Mouse (Mus musculus): ENCODE results near the gene Olfr1489. TPM values are rescaled to one million over a fixed set of nuclear protein-coding genes. Genes with fewer than 3 reads are reported as not detected.
"Not testable (repeated sequence)": the region's sequence is repeated elsewhere in the genome, so short reads cannot be mapped to it uniquely, and the experiment has no call there.

The Olfr1489 gene
- polyA plus RNA-seq (2015; fragmentation: Nextera tagmentation; extraction: Ambion mirVana), result not detected in 2 replicates

DNA sequence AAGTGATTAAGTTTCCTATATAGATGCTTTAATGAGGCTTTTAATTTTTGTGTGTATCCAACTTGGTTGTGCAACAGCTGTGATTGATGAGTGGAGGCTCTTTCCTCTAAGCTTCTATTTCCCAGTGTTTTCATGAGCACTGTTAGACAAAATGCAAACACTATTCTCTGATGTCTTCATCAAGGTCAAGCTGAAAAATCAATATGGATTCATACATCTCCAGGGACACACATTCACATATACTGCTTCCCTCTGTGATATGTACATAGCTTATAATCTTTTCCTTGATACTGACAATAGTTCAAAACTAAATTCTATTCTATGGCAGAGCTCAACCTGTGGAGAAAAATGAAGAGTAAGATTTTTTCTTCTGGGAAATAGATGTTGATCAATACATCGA is at the start of gene Olfr1489:
Gene Olfr1489 (plus strand): TSS at position 301 of the 400 bp plus-strand sequence.
- ATAC-seq (ENCODE audit: low read depth), result no peak
- Histone ChIP-seq H3K27me3 (ENCODE audit: control insufficient read depth, insufficient read depth, low read depth, low read length) (no peaks in the 10 kb centered on the region), H3K9me3 (replicated peaks; ENCODE audit: control insufficient read depth, low read length) (no peaks in the 10 kb centered on the region), H3K4me2 (ENCODE audit: low read depth, low read length) (no peak within 1 kb of the TSS), H3K4me3 (ENCODE audit: low read depth, low read length) (no peak within 1 kb of the TSS), H3K36me3 (ENCODE audit: control insufficient read depth, insufficient read depth) (no peaks in the 10 kb centered on the region), H3K4me1 (ENCODE audit: control insufficient read depth, low read depth, low read length) (no peaks in the 10 kb centered on the region), H3K9ac (ENCODE audit: low read depth, low read length) (no peak within 1 kb of the TSS), H3K27ac (ENCODE audit: low read length) (no peak within 1 kb of the TSS)
- WGBS (ENCODE audit: insufficient replicate concordance), result 63% methylated on average over 1 of the region's 1 CpGs

DNA sequence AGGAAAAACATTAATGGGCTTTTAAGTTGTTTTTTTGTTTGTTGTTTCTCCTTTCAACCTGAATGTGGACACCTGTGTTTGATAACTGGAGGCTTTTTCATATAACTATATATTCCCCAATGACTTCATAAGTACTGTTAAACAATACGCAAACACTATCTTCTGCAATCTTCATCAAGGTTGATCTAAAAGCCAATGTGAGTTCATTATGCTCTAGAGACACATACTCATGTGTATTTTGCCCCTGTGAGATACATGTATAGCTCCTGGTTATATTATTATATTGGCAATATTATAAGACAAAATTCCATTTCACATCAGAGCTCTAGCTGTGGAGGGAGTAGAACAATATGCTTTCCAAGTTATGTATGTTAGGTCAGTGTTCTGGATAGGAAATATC is 48.2 kb upstream of the Olfr1489 start, which contains the start of gene Olfr1484:
Gene Olfr1484 (plus strand): TSS at position 301 of the 400 bp plus-strand sequence.
- Histone ChIP-seq H3K27ac (ENCODE audit: low read length) (no peak within 1 kb of the TSS), H3K4me1 (ENCODE audit: control insufficient read depth, low read depth, low read length) (no peaks in the 10 kb centered on the region), H3K36me3 (ENCODE audit: control insufficient read depth, insufficient read depth) (no peaks in the 10 kb centered on the region), H3K9ac (ENCODE audit: low read depth, low read length) (no peak within 1 kb of the TSS), H3K4me3 (ENCODE audit: low read depth, low read length) (no peak within 1 kb of the TSS), H3K27me3 (ENCODE audit: control insufficient read depth, insufficient read depth, low read depth, low read length) (no peaks in the 10 kb centered on the region), H3K9me3 (replicated peaks; ENCODE audit: control insufficient read depth, low read length) (no peaks in the 10 kb centered on the region), H3K4me2 (ENCODE audit: low read depth, low read length) (no peak within 1 kb of the TSS)
- ATAC-seq (ENCODE audit: low read depth), result no peak
- WGBS (ENCODE audit: insufficient replicate concordance), result 63% methylated on average over 1 of the region's 1 CpGs

DNA sequence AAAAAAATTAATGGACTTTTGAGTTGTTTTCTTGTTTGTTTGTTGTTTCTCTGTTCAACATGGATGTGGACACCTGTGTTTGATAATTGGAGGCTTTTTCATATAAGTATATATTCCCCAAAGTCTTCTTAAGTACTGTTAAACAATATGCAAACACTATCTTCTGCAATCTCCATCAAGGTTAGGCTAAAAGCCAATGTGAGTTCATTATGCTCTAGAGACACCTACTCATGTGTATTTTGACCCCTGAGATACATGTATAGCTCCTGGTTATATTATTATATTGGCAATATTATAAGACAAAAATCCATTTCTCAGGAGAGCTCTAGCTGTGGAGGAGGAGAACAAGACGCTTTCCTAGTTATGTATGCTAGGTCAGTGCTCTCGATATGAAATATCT is 14.3 kb upstream of the Olfr1489 start, which contains the start of gene Olfr1487:
Gene Olfr1487 (plus strand): TSS at position 301 of the 400 bp plus-strand sequence.
- not testable (repeated sequence) for H3K27me3 ChIP-seq (ENCODE audit: control insufficient read depth, insufficient read depth, low read depth, low read length); H3K4me1 ChIP-seq (ENCODE audit: control insufficient read depth, low read depth, low read length); H3K9ac ChIP-seq (ENCODE audit: low read depth, low read length); H3K9me3 ChIP-seq (replicated peaks; ENCODE audit: control insufficient read depth, low read length); H3K36me3 ChIP-seq (ENCODE audit: control insufficient read depth, insufficient read depth); ATAC-seq (ENCODE audit: low read depth); H3K27ac ChIP-seq (ENCODE audit: low read length); H3K4me3 ChIP-seq (ENCODE audit: low read depth, low read length); H3K4me2 ChIP-seq (ENCODE audit: low read depth, low read length)
- WGBS (ENCODE audit: insufficient replicate concordance), result 67% methylated on average over 2 of the region's 2 CpGs

DNA sequence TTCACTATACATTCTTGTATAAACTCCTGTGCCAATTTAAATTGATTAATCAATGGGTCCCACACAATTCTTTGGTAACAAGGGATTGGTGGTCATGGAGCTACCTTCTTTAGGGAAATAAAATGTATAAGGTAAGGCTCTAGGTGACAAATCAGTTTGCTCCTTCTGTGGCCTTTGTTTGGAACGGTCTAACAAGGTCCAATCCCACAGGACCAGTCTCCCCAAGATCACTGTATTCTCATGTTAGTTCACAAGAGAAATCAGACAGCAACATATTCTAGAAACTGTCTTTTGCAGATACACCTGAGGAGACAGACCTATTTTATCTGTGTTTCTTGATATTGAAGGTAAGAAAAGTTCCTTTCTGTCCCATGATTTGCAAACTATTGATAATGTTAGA is 19.4 kb downstream of the Olfr1489 start, which contains the start of gene Olfr1490:
Gene Olfr1490 (plus strand): TSS at position 301 of the 400 bp plus-strand sequence.
- Histone ChIP-seq H3K4me3 (ENCODE audit: low read depth, low read length) (no peak within 1 kb of the TSS), H3K9me3 (replicated peaks; ENCODE audit: control insufficient read depth, low read length) (no peaks in the 10 kb centered on the region; the same call in 1 of the 2 replicates), H3K27me3 (ENCODE audit: control insufficient read depth, insufficient read depth, low read depth, low read length) (no peaks in the 10 kb centered on the region), H3K4me1 (ENCODE audit: control insufficient read depth, low read depth, low read length) (no peaks in the 10 kb centered on the region), H3K4me2 (ENCODE audit: low read depth, low read length) (no peak within 1 kb of the TSS), H3K9ac (ENCODE audit: low read depth, low read length) (no peak within 1 kb of the TSS), H3K27ac (ENCODE audit: low read length) (no peak within 1 kb of the TSS), H3K36me3 (ENCODE audit: control insufficient read depth, insufficient read depth) (no peaks in the 10 kb centered on the region)
- ATAC-seq (ENCODE audit: low read depth), result no peak
- WGBS (ENCODE audit: insufficient replicate concordance), result 46% methylated on average over 1 of the region's 1 CpGs

Small RNA genes lying within 50 kb of the gene (microRNA-seq; reads per million reads assigned to microRNA genes)
- gene Gm22323 (not detected), gene Gm23931 (not detected)

Other genes starting within 250 kb of the Olfr1489 start
- not detected in 2 replicates for gene Olfr1469, start 223.8 kb upstream of the Olfr1489 start, polyA plus RNA-seq (2015; fragmentation: Nextera tagmentation; extraction: Ambion mirVana)
- gene Olfr1471, start 188.2 kb upstream of the Olfr1489 start, polyA plus RNA-seq (2015; fragmentation: Nextera tagmentation; extraction: Ambion mirVana), result not detected in 2 replicates
- gene Olfr1472, start 175.5 kb upstream of the Olfr1489 start, polyA plus RNA-seq (2015; fragmentation: Nextera tagmentation; extraction: Ambion mirVana), result not detected in 2 replicates
- not detected in 2 replicates for gene Olfr1474, start 162.1 kb upstream of the Olfr1489 start, polyA plus RNA-seq (2015; fragmentation: Nextera tagmentation; extraction: Ambion mirVana)
- not detected in 2 replicates for gene Olfr1475, start 151.4 kb upstream of the Olfr1489 start, polyA plus RNA-seq (2015; fragmentation: Nextera tagmentation; extraction: Ambion mirVana)
- not detected in 2 replicates for gene Olfr1477, start 131.1 kb upstream of the Olfr1489 start, polyA plus RNA-seq (2015; fragmentation: Nextera tagmentation; extraction: Ambion mirVana)
- not detected in 2 replicates for gene Olfr1480, start 103.7 kb upstream of the Olfr1489 start, polyA plus RNA-seq (2015; fragmentation: Nextera tagmentation; extraction: Ambion mirVana)
- gene Olfr1484, start 48.1 kb upstream of the Olfr1489 start, polyA plus RNA-seq (2015; fragmentation: Nextera tagmentation; extraction: Ambion mirVana), result not detected in 2 replicates
- not detected in 2 replicates for gene Olfr1487, start 14.2 kb upstream of the Olfr1489 start, polyA plus RNA-seq (2015; fragmentation: Nextera tagmentation; extraction: Ambion mirVana)
- gene Olfr1490, start 19.5 kb downstream of the Olfr1489 start, polyA plus RNA-seq (2015; fragmentation: Nextera tagmentation; extraction: Ambion mirVana), result not detected in 2 replicates
- not detected in 2 replicates for gene Olfr1491, start 65.6 kb downstream of the Olfr1489 start, polyA plus RNA-seq (2015; fragmentation: Nextera tagmentation; extraction: Ambion mirVana)
- gene Olfr1493-ps1, start 91.7 kb downstream of the Olfr1489 start, polyA plus RNA-seq (2015; fragmentation: Nextera tagmentation; extraction: Ambion mirVana), result not detected in 2 replicates
- gene Olfr1494, start 108.1 kb downstream of the Olfr1489 start, polyA plus RNA-seq (2015; fragmentation: Nextera tagmentation; extraction: Ambion mirVana), result not detected in 2 replicates
- gene Olfr1495, start 133.0 kb downstream of the Olfr1489 start, polyA plus RNA-seq (2015; fragmentation: Nextera tagmentation; extraction: Ambion mirVana), result not detected in 2 replicates
- gene Olfr1496, start 146.3 kb downstream of the Olfr1489 start, polyA plus RNA-seq (2015; fragmentation: Nextera tagmentation; extraction: Ambion mirVana), result not detected in 2 replicates
- not detected in 2 replicates for gene Olfr1497, start 166.6 kb downstream of the Olfr1489 start, polyA plus RNA-seq (2015; fragmentation: Nextera tagmentation; extraction: Ambion mirVana)
- not detected in 2 replicates for gene Olfr1499, start 187.8 kb downstream of the Olfr1489 start, polyA plus RNA-seq (2015; fragmentation: Nextera tagmentation; extraction: Ambion mirVana)
- gene Olfr1500, start 198.9 kb downstream of the Olfr1489 start, polyA plus RNA-seq (2015; fragmentation: Nextera tagmentation; extraction: Ambion mirVana), result not detected in 2 replicates
- not detected in 2 replicates for gene Olfr1501, start 219.1 kb downstream of the Olfr1489 start, polyA plus RNA-seq (2015; fragmentation: Nextera tagmentation; extraction: Ambion mirVana)
- gene Olfr1502, start 230.2 kb downstream of the Olfr1489 start, polyA plus RNA-seq (2015; fragmentation: Nextera tagmentation; extraction: Ambion mirVana), result not detected in 2 replicates